Mouse (Mus musculus) spleen, adult 2 months (tissue): ENCODE data around the gene Snapc3. TPM values are rescaled to one million over a fixed set of nuclear protein-coding genes. Genes with fewer than 3 reads are reported as not detected.
A peak's percentile ranks its signal among the peaks of the same experiment; 100 is the strongest.

Source experiments
- DNase-seq, 2 experiments: peaks; one replicate each; pipeline versions ENCODE4 v3.0.0 to v3.0.0-alpha.2; 2012 to 2021; ENCODE audit warnings: low spot score in 2 of 2, low read depth in 1 of 2
- H3K27ac ChIP-seq: fragments of 200-500 bp; 2 replicates; pipeline ENCODE4 v1.5.1; 2012; ENCODE audit warnings: low read length, inconsistent platforms; ENCODE audit not compliant: insufficient read depth
- H3K27me3 ChIP-seq: fragments of 200-500 bp; 2 replicates; pipeline ENCODE4 v1.6.1; 2012; ENCODE audit warnings: mild to moderate bottlenecking, moderate library complexity, low read length, inconsistent platforms; ENCODE audit not compliant: control insufficient read depth, insufficient read depth
- H3K36me3 ChIP-seq: fragments of 200-500 bp; 2 replicates; pipeline ENCODE4 v1.6.1; 2012; ENCODE audit warnings: mild to moderate bottlenecking, low read length, inconsistent platforms; ENCODE audit not compliant: control insufficient read depth, insufficient read depth
- H3K4me1 ChIP-seq: fragments of 200-500 bp; 2 replicates; pipeline ENCODE4 v1.6.1; 2011; ENCODE audit warnings: inconsistent platforms; ENCODE audit not compliant: control insufficient read depth, insufficient read depth, insufficient read length
- H3K4me3 ChIP-seq: fragments of 200-500 bp; 2 replicates; pipeline ENCODE4 v1.5.1; 2011; ENCODE audit warnings: mild to moderate bottlenecking, inconsistent platforms; ENCODE audit not compliant: insufficient read depth, insufficient read length; ENCODE audit errors: extremely low read depth
- CTCF ChIP-seq: fragments of 200-500 bp; IDR thresholded peaks from 2 replicates; pipeline ENCODE4 v1.5.1; 2011; ENCODE audit warnings: mild to moderate bottlenecking, inconsistent platforms; ENCODE audit not compliant: insufficient read depth, insufficient read length, insufficient replicate concordance; ENCODE audit errors: extremely low read depth
- POLR2A ChIP-seq: fragments of 200-500 bp; IDR thresholded peaks from 2 replicates; pipeline ENCODE4 v1.6.1; 2011; ENCODE audit warnings: low read depth, low read length, inconsistent platforms
- WGBS: fragments of 180-500 bp; shearing (Covaris S2); methylation state at CpG from one replicate; pipeline ENCODE4 v1.1.7; 2018; 5-methylcytosine and 5-hydroxymethylcytosine counted together
- polyA plus RNA-seq: library from polyadenylated mRNA; depleted of rRNA; stranded (reverse); fragments of >200 nt; gene quantifications from 2 replicates; pipeline ENCODE4 v1.2.3, GENCODE M21; 2012

The Snapc3 gene
- polyA plus RNA-seq, 1 experiment, result 11.8 TPM

GRCm38 (mm10) chr4:83383899-83384490 lies 33.5 kb upstream of the Snapc3 start:
- no peaks in the 10 kb centered on the region for H3K27me3 ChIP-seq
- H3K27ac ChIP-seq, result no peak overlapping the region
- H3K4me3 ChIP-seq, result no peak overlapping the region
- H3K4me1 ChIP-seq, result no peaks in the 10 kb centered on the region
- DNase-seq, result peak in 1 of 2 experiments; percentile 32
- TF ChIP-seq CTCF (0 out of 2 replicates have a peak, but pooled peaks have one; percentile 3), POLR2A (no peak)
- no peaks in the 10 kb centered on the region for H3K36me3 ChIP-seq
- 53% methylated on average over 6 of the region's 6 CpGs for WGBS

- Histone ChIP-seq H3K4me3 (no peak overlapping the region), H3K27ac (no peak overlapping the region), H3K36me3 (no peaks in the 10 kb centered on the region), H3K27me3 (no peaks in the 10 kb centered on the region), H3K4me1 (no peaks in the 10 kb centered on the region)
- DNase-seq, result no peak
- TF ChIP-seq POLR2A (no peak), CTCF (no peak)
These were observed 32.4 kb upstream of the Snapc3 start for GRCm38 (mm10) chr4:83385091-83385490.

- no peak for TF ChIP-seq POLR2A
- TF ChIP-seq CTCF, result no peak
- no peak for DNase-seq
- Histone ChIP-seq H3K36me3 (no peaks in the 10 kb centered on the region), H3K4me3 (no peak overlapping the region), H3K27ac (no peak overlapping the region), H3K27me3 (no peaks in the 10 kb centered on the region), H3K4me1 (no peaks in the 10 kb centered on the region)
- 86% methylated on average over 2 of the region's 2 CpGs for WGBS
These were observed 27.0 kb upstream of the Snapc3 start for GRCm38 (mm10) chr4:83390551-83390950.

- no peaks in the 10 kb centered on the region for H3K27me3 ChIP-seq
- no peak overlapping the region for H3K4me3 ChIP-seq
- H3K36me3 ChIP-seq, result no peaks in the 10 kb centered on the region
- no peak for TF ChIP-seq POLR2A
- TF ChIP-seq CTCF, result no peak
- WGBS, result 79% methylated on average over 3 of the region's 3 CpGs
- no peaks in the 10 kb centered on the region for H3K4me1 ChIP-seq
- no peak overlapping the region for H3K27ac ChIP-seq
- DNase-seq, result no peak
These were observed 25.6 kb upstream of the Snapc3 start for GRCm38 (mm10) chr4:83391956-83392355.

GRCm38 (mm10) chr4:83393733-83394132 lies 23.8 kb upstream of the Snapc3 start:
- 88% methylated on average over 1 of the region's 1 CpGs for WGBS
- H3K36me3 ChIP-seq, result no peaks in the 10 kb centered on the region
- TF ChIP-seq CTCF (no peak), POLR2A (no peak)
- H3K4me3 ChIP-seq, result no peak overlapping the region
- no peak for DNase-seq
- no peak overlapping the region for H3K27ac ChIP-seq
- no peaks in the 10 kb centered on the region for H3K4me1 ChIP-seq
- no peaks in the 10 kb centered on the region for H3K27me3 ChIP-seq

GRCm38 (mm10) chr4:83396346-83396745 lies 21.2 kb upstream of the Snapc3 start:
- Histone ChIP-seq H3K27ac (no peak overlapping the region), H3K4me1 (no peaks in the 10 kb centered on the region), H3K36me3 (no peaks in the 10 kb centered on the region), H3K27me3 (no peaks in the 10 kb centered on the region), H3K4me3 (no peak overlapping the region)
- 93% methylated on average over 4 of the region's 4 CpGs for WGBS
- DNase-seq, result no peak
- no peak for TF ChIP-seq POLR2A
- TF ChIP-seq CTCF, result no peak

GRCm38 (mm10) chr4:83396996-83397770 lies 20.3 kb upstream of the Snapc3 start:
- DNase-seq, result no peak
- H3K36me3 ChIP-seq, result no peaks in the 10 kb centered on the region
- H3K27me3 ChIP-seq, result no peaks in the 10 kb centered on the region
- no peaks in the 10 kb centered on the region for H3K4me1 ChIP-seq
- 65% methylated on average over 9 of the region's 9 CpGs for WGBS
- no peak overlapping the region for H3K4me3 ChIP-seq
- TF ChIP-seq POLR2A (no peak), CTCF (no peak)
- no peak overlapping the region for H3K27ac ChIP-seq
